Mouse (Mus musculus) kidney, embryonic 16.5 days (tissue): Measurements from ENCODE around the gene Gm20696. TPM values are rescaled to one million over a fixed set of nuclear protein-coding genes. Genes with fewer than 3 reads are reported as not detected.

ENCODE experiments used
- ATAC-seq: fragments of 200-750 bp; cut with Nextera tagmentation; 2 replicates; pipeline ENCODE4 v1.8.0; 2017; ENCODE audit warnings: moderate TSS enrichment; ENCODE audit not compliant: low FRiP score, low TSS enrichment
- H3K27ac ChIP-seq: fragments of 300-500 bp; sonication (generic); 2 replicates; pipeline ENCODE4 v1.5.1; 2014; ENCODE audit warnings: low read length
- H3K27me3 ChIP-seq: fragments of 300-500 bp; sonication (generic); 2 replicates; pipeline ENCODE4 v1.6.1; 2014; ENCODE audit warnings: low read length, control low read depth, mixed read lengths; ENCODE audit not compliant: insufficient read depth
- H3K36me3 ChIP-seq: fragments of 300-500 bp; sonication (generic); 2 replicates; pipeline ENCODE4 v1.6.1; 2014; ENCODE audit warnings: low read length, control low read depth, mixed read lengths; ENCODE audit not compliant: insufficient read depth
- H3K4me1 ChIP-seq: fragments of 300-500 bp; sonication (generic); 2 replicates; pipeline ENCODE4 v1.6.1; 2014; ENCODE audit warnings: low read length, control low read depth, mixed read lengths; ENCODE audit not compliant: insufficient read depth
- H3K4me2 ChIP-seq: fragments of 300-500 bp; sonication (generic); replicated peaks from 2 replicates; pipeline ENCODE4 v1.6.1; 2014; ENCODE audit warnings: low read depth, low read length
- H3K4me3 ChIP-seq: fragments of 300-500 bp; sonication (generic); 2 replicates; pipeline ENCODE4 v1.5.1; 2014; ENCODE audit warnings: mild to moderate bottlenecking, low read length
- H3K9ac ChIP-seq: fragments of 300-500 bp; sonication (generic); replicated peaks from 2 replicates; pipeline ENCODE4 v1.6.1; 2014; ENCODE audit warnings: low read length
- H3K9me3 ChIP-seq: fragments of 300-500 bp; sonication (generic); 2 replicates; pipeline ENCODE4 v1.6.1; 2016; ENCODE audit warnings: low read length, control low read depth
- WGBS: fragments of 180-500 bp; shearing (Covaris S2); extraction: QIAGEN DNeasy Blood & Tissue Kit; methylation state at CpG from one replicate; pipeline ENCODE4 v1.1.7; 2014; 5-methylcytosine and 5-hydroxymethylcytosine counted together
- polyA plus RNA-seq: library from polyadenylated mRNA; unstranded; fragments of >200 nt; fragmentation: Nextera tagmentation; extraction: Ambion mirVana; gene quantifications from 2 replicates; pipeline ENCODE4 v1.2.1, GENCODE M21; 2015

Gene Gm20696
- polyA plus RNA-seq, 1 experiment from 2014 or later: 1.7 TPM

GRCm38 (mm10) chr6:99604758-99605157, 61.8 kb downstream of the Gm20696 start:
- Histone ChIP-seq H3K27ac (no peak overlapping the region), H3K4me1 (peaks cover 7% of the 10 kb centered on the region; the same call in 1 of the 2 replicates), H3K27me3 (no peaks in the 10 kb centered on the region), H3K4me3 (no peak overlapping the region), H3K36me3 (no peaks in the 10 kb centered on the region), H3K4me2 (no peak overlapping the region), H3K9me3 (no peaks in the 10 kb centered on the region), H3K9ac (no peak overlapping the region)
- ATAC-seq: no peak
- WGBS: 56% methylated on average over 2 of the region's 2 CpGs

- no peak overlapping the region for H3K27ac ChIP-seq
- no peak overlapping the region for H3K9ac ChIP-seq
- peaks cover 11% of the 10 kb centered on the region; the same call in 1 of the 2 replicates for H3K4me1 ChIP-seq
- H3K36me3 ChIP-seq: no peaks in the 10 kb centered on the region
- WGBS: 85% methylated on average over 7 of the region's 7 CpGs
- H3K4me2 ChIP-seq: no peak overlapping the region
- H3K4me3 ChIP-seq: no peak overlapping the region
- H3K27me3 ChIP-seq: no peaks in the 10 kb centered on the region
- no peak for ATAC-seq
- H3K9me3 ChIP-seq: no peaks in the 10 kb centered on the region
Observed at GRCm38 (mm10) chr6:99602434-99602833, 64.2 kb downstream of the Gm20696 start.

GRCm38 (mm10) chr6:99600886-99601285, 65.7 kb downstream of the Gm20696 start:
- H3K4me3 ChIP-seq: no peak overlapping the region
- WGBS: 54% methylated on average over 8 of the region's 8 CpGs
- no peak overlapping the region for H3K4me2 ChIP-seq

GRCm38 (mm10) chr6:99600168-99600793, 66.3 kb downstream of the Gm20696 start:
- peaks cover 11% of the 10 kb centered on the region; the same call in 1 of the 2 replicates for H3K4me1 ChIP-seq
- no peak overlapping the region for H3K27ac ChIP-seq
- no peaks in the 10 kb centered on the region for H3K9me3 ChIP-seq
- ATAC-seq: peak; percentile 70; the same call in 1 of the 2 replicates
- H3K4me3 ChIP-seq: no peak overlapping the region
- no peaks in the 10 kb centered on the region for H3K27me3 ChIP-seq
- no peak overlapping the region for H3K9ac ChIP-seq
- peak overlapping the region; percentile 34 for H3K4me2 ChIP-seq
- no peaks in the 10 kb centered on the region for H3K36me3 ChIP-seq
- 28% methylated on average over 10 of the region's 10 CpGs for WGBS

More at GRCm38 (mm10) chr6:99600886-99601285, 65.7 kb downstream of the Gm20696 start:
- Histone ChIP-seq H3K27me3 (no peaks in the 10 kb centered on the region), H3K27ac (no peak overlapping the region), H3K9me3 (no peaks in the 10 kb centered on the region), H3K9ac (no peak overlapping the region), H3K36me3 (no peaks in the 10 kb centered on the region), H3K4me1 (peaks cover 11% of the 10 kb centered on the region; the same call in 1 of the 2 replicates)
- no peak for ATAC-seq

GRCm38 (mm10) chr6:99599651-99600050, 66.9 kb downstream of the Gm20696 start:
- Histone ChIP-seq H3K4me3 (no peak overlapping the region), H3K4me1 (peaks cover 11% of the 10 kb centered on the region; the same call in 1 of the 2 replicates), H3K27me3 (no peaks in the 10 kb centered on the region), H3K27ac (no peak overlapping the region), H3K9me3 (no peaks in the 10 kb centered on the region), H3K9ac (no peak overlapping the region; the same call in 1 of the 2 replicates), H3K4me2 (peak overlapping the region; percentile 9; the same call in 1 of the 2 replicates), H3K36me3 (no peaks in the 10 kb centered on the region)
- WGBS: 17% methylated on average over 8 of the region's 8 CpGs
- no peak for ATAC-seq

- H3K27me3 ChIP-seq: no peaks in the 10 kb centered on the region
- peaks cover 11% of the 10 kb centered on the region; the same call in 1 of the 2 replicates for H3K4me1 ChIP-seq
- ATAC-seq: peak; percentile 35; the same call in 1 of the 2 replicates
- H3K4me2 ChIP-seq: no peak overlapping the region
- no peak overlapping the region for H3K4me3 ChIP-seq
- no peaks in the 10 kb centered on the region for H3K9me3 ChIP-seq
- H3K36me3 ChIP-seq: no peaks in the 10 kb centered on the region
- WGBS: 58% methylated on average over 5 of the region's 5 CpGs
- H3K9ac ChIP-seq: no peak overlapping the region
- H3K27ac ChIP-seq: no peak overlapping the region
Observed at GRCm38 (mm10) chr6:99599229-99599628, 67.4 kb downstream of the Gm20696 start.

- H3K4me1 ChIP-seq: no peaks in the 10 kb centered on the region
- 58% methylated on average over 6 of the region's 6 CpGs for WGBS
- H3K4me2 ChIP-seq: no peak overlapping the region
- no peak overlapping the region for H3K4me3 ChIP-seq
- H3K9me3 ChIP-seq: no peaks in the 10 kb centered on the region
- H3K9ac ChIP-seq: no peak overlapping the region
- H3K27ac ChIP-seq: no peak overlapping the region
- no peaks in the 10 kb centered on the region for H3K36me3 ChIP-seq
- no peak for ATAC-seq
- H3K27me3 ChIP-seq: no peaks in the 10 kb centered on the region
Observed at GRCm38 (mm10) chr6:99577040-99577439, 89.6 kb downstream of the Gm20696 start.

GRCm38 (mm10) chr6:99575633-99576032, 91.0 kb downstream of the Gm20696 start:
- no peak overlapping the region for H3K27ac ChIP-seq
- 84% methylated on average over 6 of the region's 6 CpGs for WGBS
- ATAC-seq: no peak

GRCm38 (mm10) chr6:99573343-99573742, 93.3 kb downstream of the Gm20696 start:
- Histone ChIP-seq H3K4me1 (no peaks in the 10 kb centered on the region), H3K27me3 (no peaks in the 10 kb centered on the region), H3K9ac (no peak overlapping the region), H3K4me3 (no peak overlapping the region), H3K4me2 (no peak overlapping the region), H3K27ac (no peak overlapping the region), H3K36me3 (no peaks in the 10 kb centered on the region), H3K9me3 (no peaks in the 10 kb centered on the region)
- no peak for ATAC-seq
- WGBS: 84% methylated on average over 2 of the region's 2 CpGs

More at GRCm38 (mm10) chr6:99575633-99576032, 91.0 kb downstream of the Gm20696 start:
- H3K36me3 ChIP-seq: no peaks in the 10 kb centered on the region
- no peaks in the 10 kb centered on the region for H3K27me3 ChIP-seq
- H3K4me2 ChIP-seq: no peak overlapping the region
- no peak overlapping the region for H3K4me3 ChIP-seq
- no peaks in the 10 kb centered on the region for H3K9me3 ChIP-seq
- no peaks in the 10 kb centered on the region for H3K4me1 ChIP-seq
- no peak overlapping the region for H3K9ac ChIP-seq

GRCm38 (mm10) chr6:99572071-99572470, 94.5 kb downstream of the Gm20696 start:
- no peaks in the 10 kb centered on the region for H3K4me1 ChIP-seq
- H3K36me3 ChIP-seq: no peaks in the 10 kb centered on the region
- H3K4me2 ChIP-seq: no peak overlapping the region
- H3K27me3 ChIP-seq: no peaks in the 10 kb centered on the region
- 82% methylated on average over 5 of the region's 5 CpGs for WGBS
- no peak for ATAC-seq
- H3K27ac ChIP-seq: no peak overlapping the region
- no peak overlapping the region for H3K4me3 ChIP-seq
- H3K9me3 ChIP-seq: no peaks in the 10 kb centered on the region
- H3K9ac ChIP-seq: no peak overlapping the region
